Mouse (Mus musculus) mature B cell (primary cell): Measurements from ENCODE around the gene Olfm1.

Experiments
- in situ Hi-C: fragments of 300-500 bp; cut with MboI; formaldehyde crosslinking; loops from 2 replicates; pipeline ENCODE4 v1.14.3; 2019

Olfm1 gene

DNA sequence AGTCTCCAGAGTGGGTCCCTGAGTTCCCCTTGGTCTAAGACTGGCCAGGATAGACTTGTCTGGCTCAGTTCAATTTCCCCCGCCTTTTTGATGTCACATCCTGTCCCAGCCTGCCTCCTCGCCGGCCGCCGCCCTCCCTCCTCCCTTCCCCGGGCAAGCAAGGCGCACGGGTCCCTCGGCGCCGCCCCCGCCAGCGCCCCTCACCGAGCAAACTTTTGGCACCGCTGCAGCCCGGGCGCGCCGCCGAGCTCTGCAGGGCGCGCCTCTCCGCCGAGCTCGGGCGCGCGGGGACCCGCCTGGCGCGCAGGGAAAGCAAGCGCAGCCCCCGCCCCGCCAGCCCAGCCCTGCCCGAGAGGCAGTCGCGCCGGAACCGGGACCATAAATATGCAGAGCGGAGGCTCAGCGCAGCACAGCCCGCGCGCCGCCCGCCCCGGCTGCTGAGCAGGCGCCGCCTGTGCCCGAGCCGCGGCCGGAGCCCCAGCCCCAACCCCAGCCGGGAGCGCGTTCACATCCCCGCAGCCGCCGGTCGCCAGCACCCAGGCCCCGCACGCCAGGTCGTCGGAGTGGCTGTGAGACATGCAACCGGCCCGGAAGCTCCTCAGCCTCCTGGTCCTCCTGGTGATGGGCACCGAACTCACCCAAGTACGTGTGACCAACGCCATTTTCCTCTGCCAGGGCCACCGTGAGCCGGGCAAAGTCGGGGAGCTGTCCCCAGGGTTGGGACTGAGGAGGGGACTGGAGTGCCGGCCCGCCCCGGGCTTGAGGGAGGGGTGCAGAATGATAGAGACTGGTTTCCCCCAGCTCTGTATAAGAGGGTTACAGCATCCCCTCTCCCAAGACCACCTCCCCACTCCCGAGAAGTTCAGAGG is at the start of gene Olfm1:
TSS of gene Olfm1 (plus strand) at position 172 of the 869 bp plus-strand sequence.
- in situ Hi-C loops = no loop called here

GRCm38 (mm10) chr2:28143417-28144045 is 49.3 kb upstream of the Olfm1 start:
- in situ Hi-C loops = no loop called here

DNA sequence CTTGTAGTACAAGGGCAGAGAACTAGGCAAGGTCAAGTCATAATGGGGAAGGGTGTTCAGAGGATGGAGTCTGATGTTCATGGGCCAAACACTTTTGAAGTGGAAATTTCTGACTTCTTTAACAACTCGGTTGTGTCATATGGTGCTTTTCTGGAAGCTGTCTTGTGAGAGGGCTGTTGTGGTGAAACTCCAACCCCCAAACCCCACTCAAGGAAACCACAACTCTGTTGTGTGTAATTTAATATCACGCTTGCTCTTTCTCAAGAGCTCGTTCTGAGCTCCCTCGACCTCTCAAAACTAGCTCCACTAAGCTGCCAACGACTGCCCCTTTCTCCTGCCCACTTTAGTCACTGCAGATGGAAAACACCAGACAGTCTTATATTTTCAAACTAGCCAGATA is 47.1 kb upstream of the Olfm1 start:
- in situ Hi-C loops = no loop called here

DNA sequence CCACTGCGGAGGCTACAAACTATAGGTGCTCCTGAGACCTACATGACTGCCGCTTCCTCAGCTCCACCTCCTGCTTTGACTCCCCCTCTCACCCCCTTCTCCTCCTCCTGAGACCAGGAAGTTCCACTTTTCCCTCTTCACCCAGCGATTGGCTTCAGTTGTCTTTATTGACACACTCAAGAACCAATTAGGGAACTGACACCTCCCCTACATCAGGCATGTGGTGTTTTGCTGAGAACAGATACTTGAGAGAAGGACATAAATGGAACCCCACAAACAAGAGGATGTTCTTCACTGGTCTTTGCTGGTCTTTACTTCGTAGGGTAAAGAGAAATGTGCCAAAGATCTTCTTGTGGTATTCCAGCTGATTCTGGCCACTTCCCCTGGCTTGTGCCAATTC is 46.6 kb upstream of the Olfm1 start:
- in situ Hi-C loops = no loop called here

DNA sequence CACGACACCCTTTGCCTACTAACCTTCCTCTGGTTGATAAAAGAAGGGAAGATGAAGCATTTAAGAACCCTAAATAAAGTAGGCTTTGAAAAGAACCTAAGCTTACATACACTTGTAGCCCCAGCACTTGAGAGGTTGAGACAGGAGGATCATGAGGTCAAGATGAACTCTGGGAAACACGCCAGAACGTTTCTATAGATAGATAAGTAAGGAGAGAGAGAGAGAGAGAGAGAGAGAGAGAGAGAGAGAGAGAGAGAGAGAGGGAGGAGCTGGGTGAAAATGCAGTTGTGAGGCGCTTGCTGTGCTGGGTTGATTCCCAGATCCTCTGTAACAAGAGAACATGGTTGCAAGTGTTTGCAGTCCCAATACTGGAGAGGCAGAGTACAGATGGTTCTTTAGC is 46.1 kb upstream of the Olfm1 start:
- in situ Hi-C loops = no loop called here

DNA sequence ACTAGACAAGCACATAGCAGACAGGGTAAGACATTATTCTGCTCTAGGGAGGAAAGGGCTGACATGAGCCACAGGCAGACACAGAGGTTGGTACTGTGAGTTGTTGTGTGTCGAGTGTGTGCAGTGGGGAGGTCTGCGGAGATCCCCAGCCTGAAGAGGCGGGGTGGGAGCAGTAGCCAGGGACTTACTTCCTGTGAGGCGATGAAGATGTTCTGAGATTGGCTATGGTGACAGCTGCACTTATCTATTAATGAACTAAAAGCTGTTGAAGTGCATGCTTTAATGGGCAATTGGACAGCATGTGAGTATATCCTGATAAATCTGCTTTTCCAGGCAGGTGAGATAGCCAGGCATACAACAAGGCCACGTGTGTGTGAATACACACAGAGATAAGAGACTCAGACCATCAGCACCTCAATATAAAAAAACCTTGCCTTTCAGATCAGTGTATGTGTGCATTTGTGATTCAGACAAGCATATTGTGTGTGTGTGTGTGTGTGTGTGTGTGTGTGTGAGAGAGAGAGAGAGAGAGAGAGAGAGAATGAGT is 45.5 kb upstream of the Olfm1 start:
- in situ Hi-C loops = no loop called here

DNA sequence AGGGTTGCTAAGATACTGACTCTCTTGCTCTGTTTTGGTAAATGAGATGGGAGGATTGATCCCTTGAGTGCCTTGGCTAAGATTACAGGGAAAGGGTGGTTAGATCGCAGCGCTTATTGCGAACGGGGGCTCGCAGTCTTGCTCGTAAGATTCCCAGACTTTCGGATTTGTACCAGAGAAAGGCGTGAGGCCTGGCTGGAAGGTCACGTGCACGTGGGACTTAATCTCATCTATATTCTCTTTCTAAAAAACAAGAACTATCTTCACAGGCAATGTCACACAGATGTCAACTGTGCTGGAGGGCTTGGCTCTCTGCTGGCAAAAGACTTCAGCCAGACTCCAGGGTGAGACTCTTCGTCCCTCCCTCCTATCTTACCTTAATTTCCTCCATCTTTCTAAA is 43.1 kb upstream of the Olfm1 start:
- in situ Hi-C loops = no loop called here

DNA sequence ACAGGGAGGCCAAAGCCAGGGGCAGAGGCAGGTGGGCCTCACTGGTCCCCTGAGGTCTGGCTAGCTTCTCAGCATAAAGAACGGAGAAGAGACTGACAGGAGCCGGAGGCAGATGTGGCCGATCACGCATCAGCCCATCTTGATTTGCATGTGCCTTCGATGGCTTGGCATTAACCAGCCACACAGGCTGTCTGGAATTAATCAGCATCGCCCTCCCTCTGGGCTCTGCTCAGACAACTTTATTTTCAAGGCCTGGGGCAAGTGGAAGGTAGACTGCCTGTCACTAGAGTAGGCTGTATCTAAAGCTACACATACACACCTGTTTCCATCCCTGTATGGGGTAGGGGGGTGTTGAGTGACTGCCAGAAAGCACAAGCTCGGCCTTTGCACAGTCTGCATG is 32.2 kb upstream of the Olfm1 start:
- in situ Hi-C loops = no loop called here

- in situ Hi-C loops = no loop called here
Measured at GRCm38 (mm10) chr2:28165570-28165969, 27.2 kb upstream of the Olfm1 start.

DNA sequence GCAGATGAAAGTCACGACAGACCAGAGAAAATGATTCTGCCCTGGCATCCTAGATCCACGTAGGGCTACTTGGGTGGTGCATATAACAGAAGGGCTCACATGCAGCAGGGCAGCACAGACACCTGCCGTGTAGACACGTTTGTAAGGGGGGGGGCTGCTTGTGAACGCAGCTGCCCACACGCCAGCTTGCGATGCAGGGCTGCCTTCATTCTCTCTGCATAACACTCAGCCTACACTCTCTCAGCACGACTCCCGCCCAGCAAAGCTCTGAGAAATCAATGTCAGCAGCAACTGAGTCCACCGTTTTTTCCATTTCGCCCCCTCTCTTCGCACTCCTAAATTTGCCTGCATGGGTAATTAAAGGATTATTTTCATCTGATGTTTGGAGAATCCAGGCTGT is 23.5 kb upstream of the Olfm1 start:
- in situ Hi-C loops = no loop called here

DNA sequence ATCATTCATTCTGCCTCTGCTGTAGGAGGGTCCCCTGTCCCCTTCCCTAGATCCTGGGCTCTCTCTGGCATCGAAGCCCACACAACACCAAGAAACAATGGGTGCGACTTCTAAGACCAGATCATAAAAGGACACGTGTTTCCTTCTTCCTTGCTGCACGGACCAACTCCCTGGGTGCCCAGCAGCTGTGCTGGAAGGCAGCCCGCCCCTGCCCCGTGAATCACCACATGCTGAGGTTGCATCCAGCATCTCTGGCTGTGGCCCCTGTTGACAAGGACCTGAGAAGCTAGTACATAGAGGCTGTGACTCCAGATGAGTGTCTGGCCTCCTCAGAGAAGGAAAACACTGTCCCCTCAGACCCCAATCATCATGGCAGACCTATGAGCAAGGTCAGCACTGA is 20.8 kb upstream of the Olfm1 start:
- in situ Hi-C loops = no loop called here

DNA sequence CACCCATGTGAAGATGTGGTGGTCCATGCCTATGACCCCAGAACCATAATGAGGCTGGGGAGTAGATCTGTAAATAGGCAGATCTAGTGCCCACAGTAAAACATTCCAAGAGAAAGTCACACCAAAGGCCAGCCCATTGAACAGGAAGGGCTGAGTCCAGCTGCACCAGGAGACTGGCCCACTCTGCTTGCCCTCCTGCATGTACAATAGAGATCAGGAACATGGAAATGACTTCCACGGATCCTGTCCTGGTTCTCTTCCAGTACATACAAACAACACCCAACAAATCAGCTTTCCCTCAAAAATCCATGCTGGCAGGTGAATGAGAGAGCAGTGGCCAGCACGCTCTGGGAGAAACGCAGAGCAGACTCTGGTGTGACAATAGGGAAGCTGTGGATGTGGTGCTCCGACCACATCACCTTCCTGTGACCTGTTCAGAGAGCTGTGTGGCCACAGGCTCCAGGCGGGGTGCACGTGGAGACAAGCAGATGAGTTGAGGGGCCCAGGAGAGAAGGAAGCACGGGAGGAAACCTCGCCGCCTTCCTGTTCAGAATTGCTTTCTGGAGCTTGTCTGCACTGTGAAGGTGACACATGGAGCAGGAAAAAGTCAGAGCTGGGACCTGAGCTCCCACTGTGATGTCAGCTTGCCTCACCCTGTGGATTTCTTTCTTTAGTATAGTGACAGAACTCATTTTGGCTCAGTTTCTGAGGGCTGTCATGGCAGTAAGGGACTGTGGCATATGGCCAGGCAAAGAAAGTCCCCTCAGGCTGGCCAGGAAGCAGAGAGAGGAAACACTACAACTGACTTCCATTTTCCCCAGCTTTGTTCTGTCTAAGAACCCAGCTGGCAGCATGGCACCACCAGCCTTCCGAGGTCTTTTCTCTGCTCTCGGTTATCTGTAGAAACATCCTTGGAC is 19.3 kb upstream of the Olfm1 start:
- in situ Hi-C loops = no loop called here

DNA sequence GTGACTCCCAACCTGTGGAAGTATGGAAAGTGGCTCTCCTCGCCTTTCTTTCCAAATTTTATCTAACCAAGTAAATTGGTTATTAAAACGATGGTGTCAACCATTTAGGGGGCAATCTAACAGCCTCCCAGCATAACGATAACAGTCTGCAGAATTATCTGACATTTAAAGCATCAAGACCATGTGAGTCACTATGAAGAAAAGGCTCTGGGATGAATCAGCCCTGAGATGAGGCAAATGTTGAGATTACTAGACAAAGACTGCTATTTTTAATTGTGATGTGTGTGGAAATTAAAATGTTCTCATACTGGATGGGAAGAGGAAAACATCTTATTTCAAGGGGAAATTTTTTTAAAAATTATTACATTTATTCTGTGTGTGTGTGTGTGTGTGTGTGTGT is 18.4 kb upstream of the Olfm1 start:
- in situ Hi-C loops = no loop called here

- in situ Hi-C loops = no loop called here
Measured at GRCm38 (mm10) chr2:28178600-28178999, 14.2 kb upstream of the Olfm1 start.

DNA sequence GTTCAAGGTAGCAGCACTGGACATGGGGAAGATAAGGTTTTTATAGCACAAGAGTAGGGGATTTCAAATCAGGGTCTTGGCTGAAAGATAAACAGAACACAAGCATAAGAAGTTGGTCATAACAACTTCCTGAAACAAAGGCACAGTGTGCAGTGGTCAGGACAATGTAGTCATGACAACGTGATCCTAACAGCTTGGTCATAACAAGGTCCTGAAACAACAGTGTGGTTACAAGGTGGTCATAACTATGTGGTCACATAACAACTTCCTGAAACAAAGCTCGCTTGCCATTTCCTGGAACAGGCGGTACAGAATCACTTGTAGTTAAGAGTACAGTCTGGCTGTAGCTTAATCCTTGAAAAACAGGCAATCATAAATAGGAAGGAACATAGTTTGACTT is 12.7 kb upstream of the Olfm1 start:
- in situ Hi-C loops = no loop called here

DNA sequence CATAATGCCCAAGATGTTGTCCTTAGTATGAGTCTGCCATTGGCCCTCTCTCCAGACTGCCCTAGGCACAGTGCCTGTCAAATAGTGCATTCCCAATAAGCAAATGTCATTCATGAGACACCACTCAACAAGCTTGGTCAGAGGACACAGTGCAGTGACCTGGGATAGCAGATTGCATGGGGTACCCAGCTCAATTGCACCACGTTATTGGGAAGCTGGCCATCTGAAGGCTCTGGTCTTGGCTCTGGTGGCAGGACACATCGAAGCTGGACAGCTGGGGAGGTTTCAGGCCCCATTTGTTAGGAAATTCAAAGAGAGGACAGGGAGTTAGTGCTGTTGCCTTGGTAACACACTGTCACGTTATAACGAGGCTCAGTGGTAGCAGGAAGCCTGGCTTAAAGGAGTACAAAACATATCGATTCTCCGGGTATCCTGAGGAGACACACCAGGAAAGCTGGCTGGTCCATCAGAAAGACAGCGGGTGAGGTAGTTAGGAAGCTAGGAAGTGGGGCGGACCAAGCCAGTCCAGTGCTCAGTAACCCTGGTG is 4.3 kb upstream of the Olfm1 start:
- in situ Hi-C loops = no loop called here

- in situ Hi-C loops = no loop called here
Measured at GRCm38 (mm10) chr2:28193690-28194087, 897 bp downstream of the Olfm1 start.

GRCm38 (mm10) chr2:28194962-28195617 is 2.3 kb downstream of the Olfm1 start:
- in situ Hi-C loops = no loop called here

DNA sequence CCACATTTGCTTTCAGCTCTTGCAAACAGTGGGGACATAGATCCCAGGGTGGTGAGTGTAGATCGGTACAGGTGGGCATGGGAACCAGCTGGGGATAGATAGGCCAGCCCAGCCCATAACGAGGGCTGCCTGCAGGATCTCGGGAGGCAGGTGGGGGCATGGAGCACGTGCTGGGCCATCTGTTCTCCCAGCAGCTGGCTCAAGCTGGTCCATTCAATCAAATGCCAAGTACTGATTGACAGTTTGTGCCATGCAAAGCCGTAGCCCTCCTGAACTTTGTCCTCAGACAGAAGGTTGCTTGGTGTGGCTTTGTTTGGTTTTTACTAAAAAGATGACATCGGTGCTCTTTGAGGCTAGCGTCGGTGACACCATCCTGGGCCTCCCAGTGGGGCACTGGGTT is 2.9 kb downstream of the Olfm1 start:
- in situ Hi-C loops = no loop called here

- in situ Hi-C loops = loop anchor here (25.0 kb wide), 1 partner anchor 211 kb away; no protein-coding TSS in a partner anchor
Measured at GRCm38 (mm10) chr2:28201441-28201841, 8.6 kb downstream of the Olfm1 start.

- in situ Hi-C loops = loop anchor here (25.0 kb wide), 1 partner anchor 208 kb away; no protein-coding TSS in a partner anchor
Measured at GRCm38 (mm10) chr2:28204167-28204566, 11.4 kb downstream of the Olfm1 start.
